Mouse (Mus musculus): ENCODE results near the gene Setd4.

GRCm38 (mm10) chr16:93595766-93596165 lies 8.1 kb downstream of the Setd4 start:
- TF ChIP-seq CTCF (IDR thresholded peaks at IDR 0.05; ENCODE audit: low read depth, low read length) (no peak), POLR2A (IDR thresholded peaks at IDR 0.05; ENCODE audit: extremely low read depth, insufficient read depth, low read length) (no peak)

Measured in liver, adult 2 months (tissue).